Mouse (Mus musculus): ENCODE results near the gene Ctsw. TPM values are rescaled to one million over a fixed set of nuclear protein-coding genes. Genes with fewer than 3 reads are reported as not detected.
A peak's percentile ranks its signal among the peaks of the same experiment; 100 is the strongest.

Gene Ctsw
- total RNA-seq, 2 experiments from 2014 or later: 0.47 to 0.79 TPM

DNA sequence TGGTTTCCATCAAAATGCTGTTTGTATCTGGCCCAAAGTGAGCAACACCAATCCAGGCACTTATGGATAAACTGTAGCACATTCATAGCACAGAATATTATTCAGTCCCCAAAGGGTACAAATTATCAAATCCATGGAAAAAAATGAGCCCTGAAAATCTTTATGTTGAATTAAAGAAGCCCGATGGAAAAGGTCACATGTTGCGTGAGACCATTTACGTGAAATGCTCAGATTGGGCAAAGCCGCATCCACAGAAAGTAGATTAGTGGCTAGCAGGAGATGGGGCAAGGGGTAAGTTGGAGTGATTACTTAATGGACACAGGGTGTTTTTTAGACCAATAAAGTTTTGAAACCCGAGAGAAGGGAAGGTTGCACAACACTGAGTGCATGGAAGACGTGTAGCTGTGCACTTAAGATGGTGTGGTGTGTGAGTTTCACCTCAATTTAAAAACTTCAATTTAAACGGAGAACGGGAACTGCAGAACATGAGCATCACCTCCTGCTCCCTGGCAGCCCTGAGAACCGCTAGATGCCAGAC, 23.9 kb downstream of the Ctsw start:
- ATAC-seq (replicated peaks; ENCODE audit: poor library complexity): peak; percentile 57

DNA sequence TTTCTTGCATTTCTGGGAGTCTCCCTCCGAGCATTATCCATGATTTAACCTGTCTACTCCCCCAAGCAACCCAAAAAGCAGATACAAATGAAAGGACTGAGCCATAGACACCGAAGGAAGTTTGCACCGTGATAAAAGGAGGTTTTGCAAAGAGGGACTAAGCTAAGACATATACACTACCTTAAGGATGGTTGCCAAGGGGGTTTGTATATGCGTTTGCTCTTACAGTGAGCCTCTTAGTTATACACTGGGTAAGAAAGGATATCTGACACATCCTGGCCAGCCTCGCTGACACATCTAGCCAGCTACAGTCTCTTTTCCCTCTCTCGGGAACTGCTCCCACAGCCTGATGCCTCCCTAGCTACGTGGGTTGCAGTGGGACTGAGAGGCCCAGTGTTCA, 34.4 kb downstream of the Ctsw start:
- ATAC-seq (replicated peaks; ENCODE audit: poor library complexity): no peak

- peak; percentile 65 for ATAC-seq (replicated peaks; ENCODE audit: poor library complexity)
Observed at GRCm38 (mm10) chr19:5432992-5433852, 35.1 kb downstream of the Ctsw start.

- ATAC-seq (replicated peaks; ENCODE audit: poor library complexity): no peak
Observed at GRCm38 (mm10) chr19:5431911-5432464, 36.3 kb downstream of the Ctsw start.

GRCm38 (mm10) chr19:5430408-5430807, 37.9 kb downstream of the Ctsw start:
- ATAC-seq (replicated peaks; ENCODE audit: poor library complexity): peak; percentile 26

DNA sequence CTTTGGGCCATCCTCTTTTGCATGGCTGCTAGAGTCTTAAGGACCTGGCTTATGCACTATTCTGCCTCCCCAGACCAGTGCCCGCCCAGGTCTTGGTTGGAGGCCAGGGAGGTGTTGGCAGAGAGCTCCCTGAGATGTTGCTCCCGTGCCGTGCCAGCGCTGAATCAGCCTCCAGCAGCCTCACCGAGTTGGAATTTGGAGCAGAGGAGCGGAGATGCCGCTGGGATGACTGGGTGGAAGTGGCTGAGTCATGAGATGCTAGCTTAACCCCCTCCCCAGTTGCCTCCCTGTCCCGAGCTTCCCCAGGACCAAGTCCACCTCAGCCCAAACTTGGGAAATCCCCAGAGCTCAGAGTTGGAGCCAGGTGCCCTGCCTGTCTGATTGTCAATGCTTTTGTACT, 38.5 kb downstream of the Ctsw start:
- no peak for ATAC-seq (replicated peaks; ENCODE audit: poor library complexity)

GRCm38 (mm10) chr19:5429219-5429618, 39.1 kb downstream of the Ctsw start:
- ATAC-seq (replicated peaks; ENCODE audit: poor library complexity): no peak

- no peak for ATAC-seq (replicated peaks; ENCODE audit: poor library complexity)
Observed at GRCm38 (mm10) chr19:5428083-5428482, 40.2 kb downstream of the Ctsw start.

- no peak for ATAC-seq (replicated peaks; ENCODE audit: poor library complexity)
Observed at GRCm38 (mm10) chr19:5426640-5427290, 41.5 kb downstream of the Ctsw start.

DNA sequence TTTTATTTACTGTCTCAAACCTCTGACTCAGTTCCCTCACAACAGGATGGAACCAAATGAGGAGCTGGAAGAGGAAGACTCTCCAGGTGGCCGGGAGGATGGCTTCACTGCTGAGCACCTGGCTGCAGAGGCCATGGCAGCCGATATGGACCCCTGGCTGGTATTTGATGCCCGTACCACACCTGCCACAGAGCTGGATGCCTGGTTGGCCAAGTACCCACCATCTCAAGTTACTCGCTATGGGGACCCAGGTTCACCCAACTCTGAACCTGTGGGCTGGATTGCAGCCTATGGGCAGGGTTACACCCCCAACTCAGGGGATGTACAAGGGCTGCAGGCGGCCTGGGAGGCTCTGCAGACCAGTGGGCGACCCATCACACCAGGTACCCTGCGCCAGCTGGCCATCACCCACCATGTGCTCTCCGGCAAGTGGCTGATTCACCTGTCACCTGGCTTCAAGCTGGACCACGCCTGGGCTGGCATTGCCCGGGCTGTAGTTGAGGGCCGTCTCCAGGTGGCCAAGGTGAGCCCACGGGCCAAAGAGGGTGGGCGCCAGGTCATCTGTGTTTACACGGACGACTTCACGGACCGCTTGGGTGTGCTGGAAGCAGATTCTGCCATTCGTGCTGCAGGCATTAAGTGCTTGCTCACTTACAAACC, 42.3 kb downstream of the Ctsw start:
- ATAC-seq (replicated peaks; ENCODE audit: poor library complexity): no peak

DNA sequence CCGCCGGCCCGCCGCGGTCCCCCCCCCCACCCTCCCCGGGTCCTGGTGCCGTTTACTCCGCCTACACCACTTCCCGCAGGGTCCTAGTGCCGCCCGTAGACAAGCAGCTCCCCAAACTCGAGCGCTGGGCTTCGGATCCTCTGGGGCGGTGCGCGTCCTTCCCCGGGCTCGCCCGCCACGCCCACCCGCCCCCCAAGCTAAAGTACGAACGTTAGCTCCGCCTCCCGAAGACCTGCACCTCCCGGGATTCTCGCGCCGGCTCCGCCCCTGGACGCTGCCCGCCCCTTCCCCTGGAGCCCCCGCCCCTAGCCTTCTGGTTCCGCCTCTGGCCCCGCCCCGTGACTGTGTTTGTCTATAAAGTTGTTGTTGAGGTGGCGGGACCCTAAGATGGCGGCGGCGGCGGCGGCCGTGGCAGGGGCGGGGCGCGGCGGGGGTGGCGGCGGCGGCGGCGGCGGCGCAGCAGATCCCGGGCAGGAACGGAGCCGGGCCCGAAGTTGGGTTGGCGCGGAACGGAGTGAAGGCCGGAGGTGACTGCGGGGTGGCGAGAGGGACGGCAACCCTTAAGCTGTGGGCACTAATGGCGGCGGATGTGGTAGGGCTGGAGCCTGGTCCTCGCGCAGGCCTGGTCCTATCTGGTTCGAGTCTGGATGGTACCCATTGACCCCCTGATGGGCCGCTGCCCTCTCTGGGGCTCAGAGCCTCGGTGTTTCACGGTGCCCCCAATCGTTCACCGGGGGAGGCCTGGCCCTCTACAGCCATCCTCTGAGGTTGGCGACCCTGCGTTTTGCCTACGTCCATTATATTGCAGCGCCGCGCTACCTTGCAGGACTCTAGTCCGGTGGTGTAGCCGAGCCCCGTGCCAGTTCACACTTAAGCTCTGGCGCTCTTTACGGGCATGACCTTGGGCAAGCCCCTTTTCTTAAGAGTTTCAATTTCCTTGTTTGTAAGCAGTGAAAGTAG, 43.2 kb downstream of the Ctsw start, which contains the start of the genes Drap1 and AI837181:
Drap1 (minus strand) TSS at position 198 of the 960 bp plus-strand sequence.
AI837181 (plus strand) TSS at position 363 of the 960 bp plus-strand sequence.
- peak; percentile 81 for ATAC-seq (replicated peaks; ENCODE audit: poor library complexity)

DNA sequence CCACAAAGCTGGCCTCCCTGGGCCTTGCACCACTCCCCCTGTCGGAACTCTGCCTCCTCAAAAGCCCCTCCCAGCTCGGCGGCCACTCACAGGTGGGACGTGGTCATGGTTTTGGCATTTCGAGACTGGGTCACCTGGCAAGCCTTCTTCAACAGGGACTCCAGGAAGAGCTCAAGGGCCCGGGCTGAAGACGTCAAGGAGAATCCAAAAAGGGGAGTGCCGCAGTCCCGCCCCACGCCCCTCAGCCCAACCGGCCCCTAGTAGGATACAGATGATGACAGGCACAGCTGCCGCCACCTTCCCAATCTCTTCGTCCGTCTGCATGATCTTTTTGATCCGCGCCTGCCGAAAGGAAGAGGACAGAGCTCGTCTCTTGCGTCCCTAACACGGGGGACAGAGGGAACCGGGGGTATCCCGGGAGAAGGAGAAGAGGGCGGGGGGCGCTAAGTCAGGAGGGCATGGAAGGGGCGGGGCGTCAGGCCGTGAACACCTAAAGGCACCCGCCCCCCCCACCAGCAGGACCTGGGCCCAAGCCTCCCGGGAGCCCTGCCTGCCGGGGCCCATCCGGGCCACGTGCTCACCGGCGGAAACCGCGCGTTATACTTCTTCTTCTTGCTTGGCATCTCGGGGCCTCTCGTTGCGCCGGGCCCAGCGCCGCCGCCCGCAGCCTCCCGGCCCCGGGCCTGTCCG, 44.1 kb downstream of the Ctsw start:
- ATAC-seq (replicated peaks; ENCODE audit: poor library complexity): peak; percentile 40

DNA sequence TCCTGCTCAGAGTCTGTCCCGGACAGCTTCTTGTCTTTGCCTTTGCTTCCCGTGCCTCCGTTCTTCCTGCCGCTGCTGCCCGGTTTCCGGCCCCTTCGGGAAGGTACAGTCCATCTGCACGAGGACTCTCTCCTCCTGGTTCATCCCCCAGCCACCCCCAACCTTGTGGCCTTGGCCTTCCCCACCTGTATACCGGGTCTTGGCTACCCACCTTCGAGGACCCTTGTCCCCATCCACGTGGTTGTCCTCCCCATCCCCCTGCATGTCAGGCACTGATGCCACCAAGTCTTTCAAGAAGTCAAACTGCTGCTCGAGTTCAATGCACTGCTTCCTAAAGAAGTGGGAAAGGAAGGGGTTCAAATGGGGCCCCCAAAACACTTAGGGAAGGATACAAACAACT, 44.7 kb downstream of the Ctsw start:
- no peak for ATAC-seq (replicated peaks; ENCODE audit: poor library complexity)

- ATAC-seq (replicated peaks; ENCODE audit: poor library complexity): no peak
Observed at GRCm38 (mm10) chr19:5422895-5423443, 45.3 kb downstream of the Ctsw start.

GRCm38 (mm10) chr19:5422267-5422666, 46.0 kb downstream of the Ctsw start:
- no peak for ATAC-seq (replicated peaks; ENCODE audit: poor library complexity)

GRCm38 (mm10) chr19:5421784-5422183, 46.5 kb downstream of the Ctsw start:
- no peak for ATAC-seq (replicated peaks; ENCODE audit: poor library complexity)

DNA sequence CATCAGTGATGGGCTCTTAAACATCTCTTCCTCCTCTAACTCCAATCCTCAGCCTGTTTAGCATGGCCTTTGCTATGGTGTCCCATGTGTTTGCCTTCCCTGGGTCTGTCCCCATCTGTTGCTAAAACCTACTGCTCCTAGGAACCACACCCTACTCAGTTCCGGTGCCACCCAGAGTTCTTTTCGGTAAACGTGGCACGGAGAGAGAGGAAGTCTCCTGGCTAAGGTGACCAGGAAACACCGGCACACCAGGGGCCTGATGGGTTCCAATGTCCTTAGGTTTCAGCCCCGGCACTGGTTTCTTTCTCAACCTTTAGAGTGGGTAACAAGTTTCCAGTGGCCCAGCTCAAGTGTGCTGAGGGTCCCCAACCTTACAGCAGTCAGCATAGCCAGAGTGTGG, 47.7 kb downstream of the Ctsw start:
- ATAC-seq (replicated peaks; ENCODE audit: poor library complexity): no peak

GRCm38 (mm10) chr19:5419630-5420029, 48.7 kb downstream of the Ctsw start:
- ATAC-seq (replicated peaks; ENCODE audit: poor library complexity): no peak
